Mouse (Mus musculus): ENCODE measurements around the gene Cep170b.

Gene Cep170b

DNA sequence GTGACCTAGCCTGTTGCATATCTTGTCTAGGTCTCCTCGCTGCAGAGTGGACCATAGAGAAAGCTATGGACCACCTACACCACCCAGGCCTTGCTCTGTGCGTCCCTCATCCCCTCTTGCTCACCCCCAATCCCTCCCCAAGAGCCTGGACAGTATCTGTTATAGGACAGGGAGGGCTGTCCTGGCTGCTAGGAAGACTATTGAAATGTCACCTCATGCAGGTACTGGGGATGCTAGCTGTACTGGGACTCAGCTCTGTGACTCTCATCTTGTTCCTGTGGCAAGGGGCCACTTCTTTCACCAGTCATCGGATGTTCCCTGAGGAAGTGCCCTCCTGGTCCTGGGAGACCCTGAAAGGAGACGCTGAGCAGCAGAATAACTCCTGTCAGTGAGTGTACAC is 42.9 kb downstream of the Cep170b start:
- DNase-seq (ENCODE audit: low spot score in 2 of 2), result no peak

GRCm38 (mm10) chr12:112764141-112764540 is 43.9 kb downstream of the Cep170b start:
- no peak for DNase-seq (ENCODE audit: low spot score in 2 of 2)

GRCm38 (mm10) chr12:112764991-112765390 is 44.7 kb downstream of the Cep170b start:
- no peak for DNase-seq (ENCODE audit: low spot score in 2 of 2)

DNA sequence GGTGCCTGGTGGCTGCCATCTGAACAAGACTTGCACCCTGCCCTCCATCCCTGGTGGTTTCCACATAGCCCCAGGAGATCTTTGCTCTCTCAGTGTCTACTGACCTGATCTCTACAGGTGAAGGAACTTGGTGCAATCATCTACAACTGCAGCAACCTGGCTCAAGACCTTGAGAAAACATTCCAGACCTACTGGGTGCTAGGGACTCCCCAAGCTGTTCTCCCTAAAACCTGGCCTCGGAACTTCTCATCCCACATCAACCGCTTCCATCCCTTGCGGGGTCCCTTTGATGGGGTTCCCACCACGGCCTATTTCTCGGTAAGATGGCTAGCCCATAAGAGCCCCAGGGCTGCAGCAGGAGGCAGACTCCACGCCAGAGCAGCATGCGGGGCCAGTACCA is 46.3 kb downstream of the Cep170b start:
- DNase-seq (ENCODE audit: low spot score in 2 of 2), result no peak

GRCm38 (mm10) chr12:112767036-112767890 is 47.0 kb downstream of the Cep170b start:
- peak in 1 of 2 experiments; percentile 4 for DNase-seq (ENCODE audit: low spot score in 2 of 2)

DNA sequence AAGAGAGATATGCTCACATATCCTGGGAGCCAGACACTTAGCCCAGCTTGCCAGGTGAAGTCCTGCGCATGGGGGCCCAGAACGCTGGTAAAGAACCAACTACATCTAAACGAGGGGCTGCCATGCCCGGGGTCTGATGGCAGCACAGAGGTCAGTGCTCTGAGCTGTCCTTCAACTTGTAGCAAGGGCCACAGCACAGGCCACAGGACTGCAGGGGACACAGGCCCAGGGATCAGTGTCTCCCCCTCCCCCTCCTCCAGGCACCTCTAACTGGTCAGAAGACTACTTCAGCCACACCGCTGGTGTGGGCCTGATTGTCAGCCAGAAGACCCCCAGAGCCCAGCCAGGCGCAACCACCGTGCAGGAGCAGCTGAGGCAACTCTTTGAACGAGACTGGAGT is 47.9 kb downstream of the Cep170b start:
- DNase-seq (ENCODE audit: low spot score in 2 of 2), result peak in 1 of 2 experiments; percentile 5

- no peak for DNase-seq (ENCODE audit: low spot score in 2 of 2)
Observed at GRCm38 (mm10) chr12:112769031-112769430, 48.8 kb downstream of the Cep170b start.

- no peak for DNase-seq (ENCODE audit: low spot score in 2 of 2)
Observed at GRCm38 (mm10) chr12:112769751-112770150, 49.5 kb downstream of the Cep170b start.

- peak in 1 of 2 experiments; percentile 6 for DNase-seq (ENCODE audit: low spot score in 2 of 2)
Observed at GRCm38 (mm10) chr12:112770396-112770795, 50.1 kb downstream of the Cep170b start.

DNA sequence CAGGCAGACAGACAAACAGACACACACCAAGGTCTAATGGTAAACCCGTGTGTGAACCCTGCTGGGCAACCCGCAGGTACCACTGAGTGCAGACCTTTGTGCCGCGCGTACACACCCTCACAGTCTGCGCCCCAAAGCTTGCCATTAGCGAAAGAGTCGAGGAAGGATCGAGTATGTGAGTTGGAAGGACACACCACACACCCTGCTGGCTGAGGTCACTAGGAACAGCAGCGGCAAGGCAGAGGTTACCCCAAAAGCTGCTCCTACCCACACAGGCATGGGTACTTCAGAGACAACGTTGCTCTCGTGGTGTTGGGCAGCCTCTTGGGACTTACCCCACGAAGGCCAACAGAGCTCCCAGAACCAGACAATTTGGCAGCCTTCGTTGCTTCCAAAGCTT is 52.1 kb downstream of the Cep170b start:
- no peak for DNase-seq (ENCODE audit: low spot score in 2 of 2)

DNA sequence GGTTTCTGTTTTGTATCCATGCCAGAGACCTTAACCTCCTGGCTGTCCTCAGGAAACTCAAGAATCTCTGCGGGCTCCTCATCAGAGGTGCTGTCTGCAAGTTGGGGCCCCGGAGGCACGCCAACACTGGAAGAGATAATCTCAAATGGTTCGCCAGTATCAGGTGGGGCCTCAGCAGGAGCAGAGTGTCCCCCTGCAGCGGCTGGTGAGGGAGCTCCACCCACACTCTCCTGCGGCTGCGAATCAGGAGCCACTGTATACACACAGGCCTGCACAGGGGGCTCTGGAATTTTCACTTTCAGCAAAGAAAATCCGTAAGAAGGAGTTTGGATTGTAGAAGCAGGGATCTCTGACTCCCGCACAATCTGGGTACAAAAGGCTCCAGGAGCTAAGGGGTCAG is 53.1 kb downstream of the Cep170b start:
- DNase-seq (ENCODE audit: low spot score in 2 of 2), result no peak

- no peak for DNase-seq (ENCODE audit: low spot score in 2 of 2)
Observed at GRCm38 (mm10) chr12:112774026-112774425, 53.8 kb downstream of the Cep170b start.

- no peak for DNase-seq (ENCODE audit: low spot score in 2 of 2)
Observed at GRCm38 (mm10) chr12:112774481-112774880, 54.2 kb downstream of the Cep170b start.

DNA sequence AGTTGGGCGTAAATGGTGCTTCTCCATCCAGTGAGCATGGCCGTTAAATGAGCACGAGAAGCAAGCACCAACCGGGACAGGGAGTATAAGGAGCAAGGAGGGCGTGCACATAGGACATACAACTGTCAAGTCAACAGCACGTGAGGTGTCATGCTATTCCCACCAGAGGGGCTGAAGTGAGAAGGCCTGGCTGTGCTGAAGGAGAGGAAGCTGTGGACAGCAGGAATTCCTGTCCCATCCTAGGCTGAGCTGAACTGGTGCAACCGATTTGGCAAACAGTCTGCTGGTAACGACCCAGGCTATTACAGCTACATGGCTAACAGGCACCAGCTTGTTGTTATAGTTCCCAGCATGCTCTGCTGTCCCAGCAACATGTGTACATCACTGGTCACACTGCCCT is 70.8 kb downstream of the Cep170b start:
- DNase-seq (ENCODE audit: low spot score in 2 of 2), result no peak

- DNase-seq (ENCODE audit: low spot score in 2 of 2), result no peak
Observed at GRCm38 (mm10) chr12:112793601-112794355, 73.5 kb downstream of the Cep170b start.

- DNase-seq (ENCODE audit: low spot score in 2 of 2), result no peak
Observed at GRCm38 (mm10) chr12:112794356-112794816, 74.1 kb downstream of the Cep170b start.

GRCm38 (mm10) chr12:112794998-112795397 is 74.7 kb downstream of the Cep170b start:
- no peak for DNase-seq (ENCODE audit: low spot score in 2 of 2)

- no peak for DNase-seq (ENCODE audit: low spot score in 2 of 2)
Observed at GRCm38 (mm10) chr12:112795466-112796104, 75.3 kb downstream of the Cep170b start.
